Mouse (Mus musculus): ENCODE data around the gene Bpifc.
"Not testable (repeated sequence)": the region's sequence is repeated elsewhere in the genome, so short reads cannot be mapped to it uniquely, and the experiment has no call there.

The Bpifc gene

GRCm38 (mm10) chr10:86011781-86012180 is at the start of gene Bpifc:
TSS of gene Bpifc (minus strand) at chr10:86011895.
- no peak for DNase-seq

DNA sequence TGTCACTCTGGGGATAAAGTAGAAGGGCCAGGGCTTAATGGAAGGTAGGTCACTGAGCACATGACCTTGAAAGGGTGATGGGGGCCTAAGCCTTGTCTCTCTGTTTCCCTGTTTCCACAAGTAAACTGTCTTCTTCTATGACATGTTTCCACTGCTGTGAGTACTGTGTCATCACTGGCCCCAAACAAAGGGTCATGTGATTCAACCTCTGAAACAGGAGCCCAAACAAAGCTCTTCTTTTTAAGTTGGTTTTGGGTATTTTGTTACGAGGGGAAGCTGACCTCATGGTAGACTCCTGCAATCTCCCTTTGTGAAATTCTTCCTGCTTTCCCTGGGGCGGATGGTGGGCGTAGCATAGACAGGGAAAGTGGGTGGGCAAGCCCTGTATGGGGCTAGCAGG is 48.6 kb upstream of the Bpifc start:
- DNase-seq: no peak

GRCm38 (mm10) chr10:86057712-86058111 is 46.0 kb upstream of the Bpifc start:
- no peak for DNase-seq

- no peak for DNase-seq
Measured at GRCm38 (mm10) chr10:86057286-86057685, 45.6 kb upstream of the Bpifc start.

DNA sequence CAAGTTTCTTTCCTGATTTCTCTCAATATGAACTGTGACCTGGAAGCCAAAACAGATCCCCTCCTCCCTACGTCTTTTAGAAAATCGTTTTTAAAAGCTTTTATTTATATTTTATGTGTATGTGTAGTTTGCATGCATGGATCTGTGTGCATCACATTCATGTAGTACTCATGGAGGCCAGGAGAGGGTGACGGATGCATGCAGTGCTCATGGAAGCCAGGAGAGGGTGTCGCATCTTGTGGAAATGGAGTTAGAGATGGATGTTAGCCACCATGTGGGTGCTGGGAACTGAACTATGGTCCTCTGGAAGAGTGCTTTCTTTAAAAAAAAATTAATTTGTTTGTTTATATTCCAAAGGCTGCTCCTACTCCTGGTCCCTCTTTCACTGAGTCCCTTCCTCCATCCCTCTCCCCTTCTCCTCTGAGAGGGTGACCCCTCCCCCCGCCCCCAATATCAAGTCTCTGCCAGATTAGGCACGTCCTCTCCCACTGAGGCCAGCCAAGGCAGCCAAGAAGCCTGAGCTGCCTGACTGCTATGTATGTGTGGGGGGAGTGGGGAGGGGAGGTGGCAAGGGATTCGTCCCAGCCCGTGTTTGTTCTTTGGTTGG is 44.7 kb upstream of the Bpifc start:
- no peak for DNase-seq

GRCm38 (mm10) chr10:86052818-86053522 is 41.3 kb upstream of the Bpifc start:
- DNase-seq: no peak

DNA sequence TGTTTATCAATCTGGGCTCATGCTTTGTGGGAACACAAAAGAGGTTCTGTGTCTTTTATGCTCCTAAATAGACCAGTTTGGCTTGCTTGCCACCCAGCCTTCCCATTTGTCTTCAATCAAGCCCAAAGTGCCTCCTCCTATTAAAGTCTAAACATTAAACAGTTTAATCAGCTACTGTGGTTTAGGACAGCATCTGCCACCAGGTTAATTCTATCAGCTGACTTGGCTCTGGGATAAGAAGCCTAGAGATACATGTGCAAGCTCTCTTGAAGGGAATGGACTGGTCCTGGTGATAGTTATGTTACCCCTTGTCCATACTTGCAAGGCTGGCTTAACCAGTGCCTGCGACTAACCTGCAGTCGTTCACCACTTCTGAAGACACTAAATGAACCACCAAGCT is 38.8 kb upstream of the Bpifc start:
- DNase-seq: no peak

DNA sequence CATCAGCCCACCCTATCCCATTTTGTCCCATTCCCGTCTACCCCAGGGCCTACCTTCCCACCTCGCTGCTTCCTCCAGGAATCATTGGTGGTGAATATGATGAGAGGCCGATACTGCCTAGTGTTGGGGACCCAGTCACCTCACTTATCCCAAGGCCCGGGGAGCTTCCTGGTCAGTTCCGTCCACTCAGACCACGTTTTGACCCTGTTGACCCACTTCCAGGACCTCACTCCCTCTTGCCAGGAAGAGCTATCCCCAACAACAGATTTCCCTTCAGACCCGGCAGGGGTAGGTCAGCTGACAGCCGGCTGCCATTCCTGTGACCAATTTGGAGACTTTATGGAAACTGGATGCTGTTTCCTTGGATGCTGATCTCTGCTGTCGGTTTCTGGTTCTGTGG is 36.1 kb upstream of the Bpifc start:
- no peak for DNase-seq

- DNase-seq: no peak
Measured at GRCm38 (mm10) chr10:86046371-86046770, 34.7 kb upstream of the Bpifc start.

- DNase-seq: no peak
Measured at GRCm38 (mm10) chr10:86044066-86044465, 32.4 kb upstream of the Bpifc start.

DNA sequence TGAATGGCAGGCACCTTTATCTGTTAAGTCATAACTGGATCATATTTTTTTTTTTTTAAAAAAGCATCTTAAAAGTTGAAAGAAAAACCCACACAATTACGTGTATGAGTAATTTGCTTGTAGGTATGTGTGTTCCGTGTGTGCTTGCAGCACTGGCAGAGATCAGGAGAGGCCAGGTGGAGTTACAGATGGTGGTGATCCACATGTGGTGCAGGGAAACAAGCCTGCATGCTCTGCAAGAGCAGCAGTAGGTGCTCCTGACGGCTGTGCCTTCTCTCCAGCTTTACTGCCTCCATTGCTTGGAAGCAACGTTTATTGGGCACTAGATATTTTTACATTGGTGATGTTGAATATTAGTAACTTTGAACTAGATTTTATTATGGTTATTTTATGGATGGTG is 32.0 kb upstream of the Bpifc start:
- no peak for DNase-seq

GRCm38 (mm10) chr10:86034007-86034728 is 22.5 kb upstream of the Bpifc start:
- DNase-seq: no peak

GRCm38 (mm10) chr10:86032517-86032916 is 20.8 kb upstream of the Bpifc start:
- no peak for DNase-seq

- no peak for DNase-seq
Measured at GRCm38 (mm10) chr10:86030743-86031142, 19.0 kb upstream of the Bpifc start.

- DNase-seq: not testable (repeated sequence)
Measured at GRCm38 (mm10) chr10:86026807-86027206, 15.1 kb upstream of the Bpifc start.

DNA sequence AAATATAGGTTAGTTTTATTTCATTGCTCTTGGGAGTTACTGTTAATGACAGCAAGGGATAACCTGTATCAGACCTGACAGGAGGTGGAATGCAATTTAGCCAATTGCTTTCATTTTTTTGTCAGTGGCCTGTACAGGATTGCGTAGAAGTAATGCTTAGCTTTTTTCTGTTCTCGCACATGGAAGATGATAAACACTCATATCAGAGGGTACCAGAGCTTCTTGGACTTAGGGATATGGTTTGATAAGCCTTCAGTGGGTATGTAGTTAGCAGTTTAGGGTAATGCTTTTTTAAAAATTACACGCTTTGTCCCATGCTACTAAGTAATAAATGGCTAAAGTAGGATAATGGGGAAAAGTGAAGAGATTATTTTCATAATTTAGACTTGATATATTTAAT is 14.7 kb upstream of the Bpifc start:
- no peak for DNase-seq

DNA sequence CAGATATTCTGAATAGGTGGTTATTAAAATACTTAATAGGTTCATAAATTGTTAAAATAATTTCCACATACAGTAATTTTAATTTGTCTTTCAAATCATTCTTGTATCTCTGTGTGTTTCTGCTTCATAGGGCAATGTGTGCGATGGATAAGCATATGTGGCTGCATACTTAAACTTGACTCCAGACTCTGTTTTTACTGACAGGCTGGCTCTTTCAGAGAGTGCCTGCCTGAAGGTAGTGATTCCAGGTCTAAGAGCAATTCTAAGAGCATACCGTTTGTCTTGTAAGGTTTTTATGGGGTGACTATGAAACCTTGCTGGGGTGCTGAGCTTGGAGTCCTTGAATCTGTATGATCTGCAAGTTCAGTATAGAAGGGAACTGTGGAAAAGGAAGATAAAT is 14.2 kb upstream of the Bpifc start:
- DNase-seq: no peak

- DNase-seq: no peak
Measured at GRCm38 (mm10) chr10:86023149-86023548, 11.5 kb upstream of the Bpifc start.

DNA sequence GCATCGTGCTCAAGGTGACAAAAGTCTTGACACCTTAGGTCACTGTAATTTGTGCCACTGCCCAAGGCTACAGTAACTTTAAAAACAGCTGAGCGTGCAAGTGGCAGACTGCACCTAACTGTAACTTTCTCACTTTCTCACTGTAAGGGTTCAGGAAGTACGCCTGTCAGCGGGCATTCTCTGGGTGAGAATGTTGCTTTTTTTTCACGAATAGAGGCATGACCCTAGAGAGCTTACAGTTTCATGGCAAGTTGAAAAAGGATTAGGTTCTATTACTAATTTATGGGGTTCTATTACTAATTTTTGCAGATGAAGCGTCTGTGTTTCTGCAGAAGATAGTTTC is 10.8 kb upstream of the Bpifc start:
- no peak for DNase-seq

DNA sequence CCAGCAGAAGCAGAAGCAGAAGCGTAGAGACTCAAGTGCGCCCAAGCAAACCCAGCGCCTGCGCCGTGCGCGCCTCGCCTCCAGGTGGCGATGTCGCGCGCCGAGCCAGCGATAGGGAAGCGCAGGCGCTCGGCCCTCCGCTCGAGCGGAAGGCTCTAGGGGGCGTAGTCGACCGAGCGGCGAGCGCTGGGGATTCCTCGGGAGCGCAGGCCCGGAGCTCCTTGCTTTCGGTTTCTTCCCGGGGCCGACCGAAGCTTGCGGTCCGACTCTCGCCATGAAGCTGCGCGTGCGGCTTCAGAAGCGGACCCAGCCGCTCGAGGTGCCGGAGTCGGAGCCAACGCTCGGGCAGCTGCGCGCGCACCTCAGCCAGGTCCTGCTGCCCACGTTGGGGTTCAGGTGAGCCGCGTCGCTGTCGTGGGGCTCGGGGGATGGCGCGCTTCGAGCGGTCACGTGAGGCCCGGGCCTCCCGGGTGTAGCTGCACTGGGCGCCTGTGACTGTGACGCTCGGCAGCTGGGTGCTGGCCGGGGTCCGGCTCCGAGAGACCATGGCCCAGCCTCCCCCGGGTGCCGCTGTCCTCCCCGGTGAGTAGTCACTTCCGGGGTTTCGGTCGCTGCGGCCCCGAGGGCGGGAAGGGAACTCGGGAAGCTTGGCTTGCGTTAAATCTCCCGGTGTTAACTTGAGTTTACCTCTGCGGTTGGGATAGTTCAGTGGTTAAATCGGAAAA is 10.2 kb upstream of the Bpifc start, which contains the start of gene Fbxo7:
Gene Fbxo7, plus strand, starts transcription at position 224 of the 725 bp plus-strand sequence.
- DNase-seq: peak; percentile 95

DNA sequence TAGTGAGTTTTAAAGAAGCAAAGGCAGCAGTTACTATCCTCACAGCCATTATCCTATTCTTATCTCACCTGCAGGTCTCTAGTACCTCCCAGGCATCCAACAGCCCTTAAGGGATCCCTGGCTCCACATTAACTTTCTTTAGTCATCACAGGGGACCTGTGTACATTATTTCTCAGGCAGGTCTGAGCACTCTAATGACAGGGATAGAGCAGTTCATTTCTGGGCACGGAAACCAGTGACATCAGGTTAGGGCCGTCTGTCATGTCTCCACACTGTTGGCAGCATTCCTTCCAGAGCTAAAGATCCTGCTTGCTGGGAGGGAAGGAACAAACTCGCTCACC is 9.7 kb upstream of the Bpifc start:
- DNase-seq: no peak

GRCm38 (mm10) chr10:86018813-86019212 is 7.1 kb upstream of the Bpifc start:
- DNase-seq: no peak

GRCm38 (mm10) chr10:86017781-86018180 is 6.1 kb upstream of the Bpifc start:
- no peak for DNase-seq

GRCm38 (mm10) chr10:86011172-86011571 is 523 bp downstream of the Bpifc start:
- no peak for DNase-seq
